Mouse (Mus musculus) olfactory bulb, adult 2 months (tissue): Measurements from ENCODE around the gene Galnt18.

Experiments
- CTCF ChIP-seq: fragments of 200-500 bp; IDR thresholded peaks from 2 replicates; pipeline ENCODE4 v1.5.1; 2012; ENCODE audit warnings: low read depth, mild to moderate bottlenecking, low read length, moderate library complexity; ENCODE audit not compliant: insufficient read depth
- POLR2A ChIP-seq: fragments of 200-500 bp; IDR thresholded peaks from 2 replicates; pipeline ENCODE4 v1.6.1; 2012; ENCODE audit warnings: mild to moderate bottlenecking, low read depth, low read length, moderate library complexity; ENCODE audit not compliant: insufficient read depth

DNA sequence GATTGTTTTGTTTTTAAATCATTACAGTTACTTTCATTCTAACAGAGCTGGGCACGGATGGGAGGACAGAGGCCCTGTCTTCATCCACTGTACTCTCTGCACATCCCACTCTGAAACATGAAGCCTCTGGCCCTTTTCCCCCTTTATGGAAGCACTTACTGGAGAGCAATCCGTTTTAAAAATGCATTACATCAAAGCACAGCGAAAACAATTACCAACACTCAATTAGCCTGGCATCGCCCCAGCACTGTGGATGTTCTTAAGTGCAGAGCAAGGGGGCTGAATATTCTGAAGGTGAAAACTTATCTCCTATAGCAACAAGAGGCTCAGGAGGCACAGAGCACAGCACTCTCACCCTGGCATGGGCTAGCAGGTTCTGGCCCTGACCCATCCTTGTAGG lies 107.3 kb downstream of the Galnt18 start:
- TF ChIP-seq CTCF (no peak), POLR2A (no peak)
